In genomic region chr10:66992591-66992990, GRCm38 (mm10) we compare ENCODE assay signal across 17 mouse cellular contexts.
"Had no signal": no experiment of that assay in that cellular context is flagged by ENCODE, and none has a peak within 500 bp of the region (broad histone marks: within the 10 kb centered on the region; RNA-seq: fewer than 3 reads in every experiment).

No protein-coding gene starts in this region.

- H3K27ac ChIP-seq: liver, embryonic 14.5 days; midbrain, embryonic 10.5 days; midbrain, embryonic 12.5 days; neural tube, embryonic 13.5 days; neural tube, embryonic 15.5 days; stomach, embryonic 15.5 days; stomach, postnatal 0 days had no signal

- H3K9me3 ChIP-seq: neural tube, embryonic 15.5 days; stomach, embryonic 15.5 days had no signal

- DNase-seq: lung, adult 18-20 months; lung, postnatal 14 days; lung, postnatal 4 days; midbrain, embryonic 14.5 days; right cerebral cortex, postnatal 14 days; thymus, adult 2 months; thymus, postnatal 25 days; thymus, postnatal 4 days had no signal

- ATAC-seq: midbrain, embryonic 16.5 days had no signal

- H3K36me3 ChIP-seq: midbrain, embryonic 10.5 days; midbrain, embryonic 12.5 days; neural tube, embryonic 13.5 days; neural tube, embryonic 15.5 days; stomach, embryonic 15.5 days had no signal

- H3K27me3 ChIP-seq: midbrain, embryonic 12.5 days; neural tube, embryonic 13.5 days; neural tube, embryonic 15.5 days; stomach, embryonic 15.5 days had no signal

- H3K9ac ChIP-seq: liver, embryonic 14.5 days; midbrain, embryonic 12.5 days; neural tube, embryonic 13.5 days; neural tube, embryonic 15.5 days; stomach, embryonic 15.5 days had no signal

- H3K4me2 ChIP-seq: midbrain, embryonic 12.5 days; neural tube, embryonic 13.5 days; neural tube, embryonic 15.5 days; stomach, embryonic 15.5 days had no signal

- H3K4me3 ChIP-seq: midbrain, embryonic 10.5 days; midbrain, embryonic 12.5 days; myocyte; neural tube, embryonic 13.5 days; neural tube, embryonic 15.5 days; stomach, embryonic 15.5 days had no signal
